8 mouse cellular contexts compared by ENCODE assay signal in genomic region chr5:121833572-121834240, GRCm38 (mm10). TPM values are rescaled to one million over a fixed set of nuclear protein-coding genes. Genes with fewer than 3 reads are reported as not detected.
A peak's percentile ranks its signal among the peaks of the same experiment; 100 is the strongest.
DNase-seq lines count a peak whose midpoint lies in the region; ATAC-seq and TF ChIP-seq lines count a peak whose summit lies in the region.

No protein-coding gene starts in this region.

- no peak for TF ChIP-seq CTCF in midbrain, postnatal 0 days (IDR thresholded peaks at IDR 0.05)
- TF ChIP-seq CTCF in intestine, postnatal 0 days (IDR thresholded peaks at IDR 0.05; ENCODE audit: low read depth) = no peak
- no peak for TF ChIP-seq CTCF in spleen, adult 2 months (IDR thresholded peaks at IDR 0.05; ENCODE audit: extremely low read depth, insufficient read depth, insufficient read length, insufficient replicate concordance)

- no peak overlapping the region for H3K4me2 ChIP-seq in midbrain, postnatal 0 days (ENCODE audit: low read depth, low read length, poor library complexity, severe bottlenecking)
- H3K4me2 ChIP-seq in intestine, postnatal 0 days (replicated peaks; ENCODE audit: low read depth) = peak overlapping the region; percentile 92

- WGBS in midbrain, embryonic 10.5 days = 59% methylated on average over 10 of the region's 10 CpGs
- WGBS in midbrain, postnatal 0 days = 51% methylated on average over 10 of the region's 10 CpGs
- WGBS in intestine, postnatal 0 days = 46% methylated on average over 10 of the region's 10 CpGs
- 7% methylated on average over 10 of the region's 10 CpGs for WGBS in spleen, adult 2 months

- 0 out of 2 replicates have a peak overlapping the region, but pooled peaks have one; percentile 19 for H3K27ac ChIP-seq in midbrain, embryonic 10.5 days (replicated peaks)
- no peak overlapping the region for H3K27ac ChIP-seq in midbrain, postnatal 0 days (ENCODE audit: low read depth, low read length)
- H3K27ac ChIP-seq in intestine, postnatal 0 days (ENCODE audit: low read depth, low read length) = no peak overlapping the region
- H3K27ac ChIP-seq in spleen, adult 2 months (ENCODE audit: insufficient read depth, low read length) = peak overlapping the region; percentile 96

- no peak for ATAC-seq in midbrain, postnatal 0 days (ENCODE audit: low FRiP score)
- ATAC-seq in intestine, postnatal 0 days = no peak

- no peak for DNase-seq in midbrain, embryonic 10.5 days (ENCODE audit: low spot score)
- DNase-seq in midbrain, postnatal 0 days (ENCODE audit: low spot score) = no peak
- DNase-seq in gastrocnemius, postnatal 25 days = peak; percentile 85
- peak; percentile 76 to 82 for DNase-seq in lung, adult 18-20 months
- peak; percentile 80 to 97 for DNase-seq in spleen, adult 2 months (ENCODE audit: low read depth in 1 of 2, low spot score in 2 of 2)
- DNase-seq in ovary, postnatal 14 days (ENCODE audit: low spot score) = no peak
- DNase-seq in left cerebral cortex, adult 8-10 months (ENCODE audit: low spot score in 2 of 2) = no peak

- no peak for TF ChIP-seq POLR2A in spleen, adult 2 months (IDR thresholded peaks at IDR 0.05; ENCODE audit: low read depth, low read length)

- H3K4me1 ChIP-seq in midbrain, embryonic 10.5 days = peaks cover 71% of the 10 kb centered on the region
- peaks cover 16% of the 10 kb centered on the region for H3K4me1 ChIP-seq in midbrain, postnatal 0 days (ENCODE audit: insufficient read depth, low read length)
- H3K4me1 ChIP-seq in intestine, postnatal 0 days (replicated peaks; ENCODE audit: control insufficient read depth, insufficient read depth, low read length) = peaks cover 6% of the 10 kb centered on the region
- peaks cover 30% of the 10 kb centered on the region; the same call in 1 of the 2 replicates for H3K4me1 ChIP-seq in spleen, adult 2 months (ENCODE audit: control insufficient read depth, insufficient read depth, insufficient read length)

- no peak overlapping the region; the same call in 1 of the 2 replicates for H3K4me3 ChIP-seq in midbrain, embryonic 10.5 days
- no peak overlapping the region for H3K4me3 ChIP-seq in midbrain, postnatal 0 days (ENCODE audit: low read depth, low read length)
- no peak overlapping the region for H3K4me3 ChIP-seq in intestine, postnatal 0 days (ENCODE audit: low read depth, low read length)
- H3K4me3 ChIP-seq in spleen, adult 2 months (ENCODE audit: extremely low read depth, insufficient read depth, insufficient read length) = peak overlapping the region; percentile 74

- no peaks in the 10 kb centered on the region for H3K36me3 ChIP-seq in midbrain, embryonic 10.5 days
- no peaks in the 10 kb centered on the region for H3K36me3 ChIP-seq in midbrain, postnatal 0 days (ENCODE audit: insufficient read depth, low read length)
- peaks cover under 1% of the 10 kb centered on the region; the same call in 1 of the 2 replicates for H3K36me3 ChIP-seq in intestine, postnatal 0 days (ENCODE audit: control insufficient read depth, insufficient read depth)
- peaks cover 6% of the 10 kb centered on the region for H3K36me3 ChIP-seq in spleen, adult 2 months (ENCODE audit: control insufficient read depth, insufficient read depth, low read length)

- peaks cover 85% of the 10 kb centered on the region for H3K27me3 ChIP-seq in midbrain, embryonic 10.5 days (ENCODE audit: low read depth, poor library complexity, severe bottlenecking)
- peaks cover 18% of the 10 kb centered on the region for H3K27me3 ChIP-seq in midbrain, postnatal 0 days (ENCODE audit: insufficient read depth, low read length)
- no peaks in the 10 kb centered on the region for H3K27me3 ChIP-seq in intestine, postnatal 0 days (replicated peaks; ENCODE audit: control insufficient read depth, insufficient read depth, low read length)
- no peaks in the 10 kb centered on the region for H3K27me3 ChIP-seq in spleen, adult 2 months (ENCODE audit: control insufficient read depth, insufficient read depth, low read length)

- no peaks in the 10 kb centered on the region for H3K9me3 ChIP-seq in midbrain, embryonic 10.5 days (replicated peaks)
- H3K9me3 ChIP-seq in midbrain, postnatal 0 days (ENCODE audit: low read length) = no peaks in the 10 kb centered on the region
- no peaks in the 10 kb centered on the region for H3K9me3 ChIP-seq in intestine, postnatal 0 days (ENCODE audit: control insufficient read depth)

- no peak overlapping the region for H3K9ac ChIP-seq in midbrain, postnatal 0 days (replicated peaks; ENCODE audit: low read length, poor library complexity, severe bottlenecking)
- H3K9ac ChIP-seq in intestine, postnatal 0 days (ENCODE audit: low read depth, low read length) = no peak overlapping the region

RNA-seq across cellular contexts. Expression of gene Sh2b3, which starts 3.7 kb away (rescaled TPM):
- polyA plus RNA-seq in midbrain, embryonic 10.5 days (2016; fragmentation: Nextera tagmentation; extraction: Ambion mirVana) = 6.9 and 8.1 TPM in 2 replicates
- 21.5 and 23.8 TPM in 2 replicates for total RNA-seq in midbrain, postnatal 0 days (2014; rRNA removed)
- polyA plus RNA-seq in midbrain, postnatal 0 days (2015; fragmentation: Nextera tagmentation; extraction: Ambion mirVana) = 5.9 and 6.4 TPM in 2 replicates
- total RNA-seq in gastrocnemius, postnatal 25 days (2021) = 10 to 100 TPM; 12.1 to 14.9 TPM
- polyA plus RNA-seq in intestine, postnatal 0 days (2015; fragmentation: Nextera tagmentation; extraction: Ambion mirVana) = 11.8 and 12.2 TPM in 2 replicates
- polyA plus RNA-seq in spleen, adult 2 months (2012; rRNA removed) = 118 and 259 TPM in 2 replicates
- 10 to 100 TPM; 17.9 to 22.1 (median 19.9) TPM for total RNA-seq in left cerebral cortex, adult 8-10 months (2022)

RNA-seq across cellular contexts. Expression of gene Pheta1, which starts 15.1 kb away (rescaled TPM):
- polyA plus RNA-seq in midbrain, embryonic 10.5 days (2016; fragmentation: Nextera tagmentation; extraction: Ambion mirVana) = 46.7 and 52.9 TPM in 2 replicates
- total RNA-seq in midbrain, postnatal 0 days (2014; rRNA removed) = 46.1 and 49.7 TPM in 2 replicates
- polyA plus RNA-seq in midbrain, postnatal 0 days (2015; fragmentation: Nextera tagmentation; extraction: Ambion mirVana) = 29.8 and 33.1 TPM in 2 replicates
- 1 to 10 TPM; 4.3 to 4.9 TPM for total RNA-seq in gastrocnemius, postnatal 25 days (2021)
- polyA plus RNA-seq in intestine, postnatal 0 days (2015; fragmentation: Nextera tagmentation; extraction: Ambion mirVana) = 65.0 and 66.5 TPM in 2 replicates
- 5.1 and 5.9 TPM in 2 replicates for polyA plus RNA-seq in spleen, adult 2 months (2012; rRNA removed)
- total RNA-seq in left cerebral cortex, adult 8-10 months (2022) = 10 to 100 TPM in 2 of 4 experiments, 1 to 10 TPM in 2; 9.3 to 11.0 (median 9.7) TPM

Comparison
In these comparisons a context has a peak if more than half of its experiments do, and no peak if none do; other contexts are left out.
1. H3K27ac ChIP-seq: peak in midbrain, embryonic 10.5 days (single experiment) and spleen, adult 2 months (single experiment); none in midbrain, postnatal 0 days (single experiment) and intestine, postnatal 0 days (single experiment).
2. DNase-seq: peak in gastrocnemius, postnatal 25 days (single experiment), lung, adult 18-20 months (2 of 2) and spleen, adult 2 months (2 of 2); none in midbrain, embryonic 10.5 days (single experiment), midbrain, postnatal 0 days (single experiment), ovary, postnatal 14 days (single experiment) and left cerebral cortex, adult 8-10 months (0 of 2).